Mouse (Mus musculus) hindbrain, embryonic 14.5 days (tissue): ENCODE data around the gene Celf2. TPM values are rescaled to one million over a fixed set of nuclear protein-coding genes. Genes with fewer than 3 reads are reported as not detected.

ENCODE experiments used
- ATAC-seq: fragments of 200-750 bp; cut with Nextera tagmentation; 2 replicates; pipeline ENCODE4 v1.8.0; 2017; ENCODE audit warnings: moderate number of reproducible peaks, mild to moderate bottlenecking, moderate TSS enrichment, moderate library complexity; ENCODE audit not compliant: low FRiP score
- DNase-seq: peaks from one replicate; pipeline ENCODE4 v3.0.0-alpha.2; 2015; ENCODE audit warnings: low spot score
- H3K27ac ChIP-seq: fragments of 300-500 bp; sonication (generic); 2 replicates; pipeline ENCODE4 v1.5.1; 2014; ENCODE audit warnings: mild to moderate bottlenecking, moderate library complexity
- H3K27me3 ChIP-seq: fragments of 300-500 bp; sonication (generic); 2 replicates; pipeline ENCODE4 v1.6.1; 2014; ENCODE audit warnings: mild to moderate bottlenecking, low read length, mixed read lengths; ENCODE audit not compliant: control insufficient read depth, insufficient read depth
- H3K36me3 ChIP-seq: fragments of 300-500 bp; sonication (generic); replicated peaks from 2 replicates; pipeline ENCODE4 v1.6.1; 2014; ENCODE audit not compliant: control insufficient read depth, insufficient read depth
- H3K4me1 ChIP-seq: fragments of 300-500 bp; sonication (generic); replicated peaks from 2 replicates; pipeline ENCODE4 v1.6.1; 2014; ENCODE audit warnings: antibody characterized with exemption, low read length, mixed read lengths; ENCODE audit not compliant: control insufficient read depth, insufficient read depth
- H3K4me2 ChIP-seq: fragments of 300-500 bp; sonication (generic); replicated peaks from 2 replicates; pipeline ENCODE4 v1.6.1; 2014; ENCODE audit warnings: mild to moderate bottlenecking, moderate library complexity
- H3K4me3 ChIP-seq: fragments of 300-500 bp; sonication (generic); replicated peaks from 2 replicates; pipeline ENCODE4 v1.5.1; 2014; ENCODE audit warnings: mild to moderate bottlenecking, low read length
- H3K9ac ChIP-seq: fragments of 300-500 bp; sonication (generic); 2 replicates; pipeline ENCODE4 v1.6.1; 2014
- H3K9me3 ChIP-seq: fragments of 300-500 bp; sonication (generic); 2 replicates; pipeline ENCODE4 v1.6.1; 2016; ENCODE audit warnings: low read length; ENCODE audit not compliant: control insufficient read depth
- WGBS: fragments of 180-500 bp; shearing (Covaris S2); extraction: QIAGEN DNeasy Blood & Tissue Kit; methylation state at CpG from one replicate; pipeline ENCODE4 v1.1.7; 2014; 5-methylcytosine and 5-hydroxymethylcytosine counted together
- polyA plus RNA-seq: library from polyadenylated mRNA; unstranded; fragments of >200 nt; fragmentation: Nextera tagmentation; extraction: Ambion mirVana; gene quantifications from 2 replicates; pipeline ENCODE4 v1.2.1, GENCODE M21; 2014

Celf2 gene
- polyA plus RNA-seq, 1 experiment from 2014 or later: 131 TPM

GRCm38 (mm10) chr2:7351234-7351633 is 158.1 kb downstream of the Celf2 start:
- no peak overlapping the region for H3K4me3 ChIP-seq
- H3K27ac ChIP-seq: no peak overlapping the region
- H3K27me3 ChIP-seq: no peaks in the 10 kb centered on the region
- WGBS: 68% methylated on average over 5 of the region's 5 CpGs
- no peaks in the 10 kb centered on the region for H3K36me3 ChIP-seq
- no peaks in the 10 kb centered on the region for H3K9me3 ChIP-seq
- no peak overlapping the region for H3K4me2 ChIP-seq
- DNase-seq: no peak
- no peak overlapping the region for H3K9ac ChIP-seq
- ATAC-seq: no peak
- H3K4me1 ChIP-seq: no peaks in the 10 kb centered on the region

- ATAC-seq: no peak
- Histone ChIP-seq H3K4me3 (no peak overlapping the region), H3K27me3 (no peaks in the 10 kb centered on the region), H3K4me2 (no peak overlapping the region), H3K9me3 (no peaks in the 10 kb centered on the region), H3K27ac (no peak overlapping the region), H3K36me3 (no peaks in the 10 kb centered on the region), H3K9ac (no peak overlapping the region), H3K4me1 (no peaks in the 10 kb centered on the region)
- WGBS: 80% methylated on average over 4 of the region's 4 CpGs
- no peak for DNase-seq
These were observed 162.5 kb downstream of the Celf2 start for GRCm38 (mm10) chr2:7346703-7347461.

GRCm38 (mm10) chr2:7344951-7345350 is 164.4 kb downstream of the Celf2 start:
- ATAC-seq (no peak), DNase-seq (no peak)
- 87% methylated on average over 2 of the region's 2 CpGs for WGBS
- no peaks in the 10 kb centered on the region for H3K4me1 ChIP-seq
- H3K27ac ChIP-seq: no peak overlapping the region
- no peaks in the 10 kb centered on the region for H3K36me3 ChIP-seq
- no peak overlapping the region for H3K9ac ChIP-seq
- no peak overlapping the region for H3K4me3 ChIP-seq
- H3K27me3 ChIP-seq: no peaks in the 10 kb centered on the region
- no peak overlapping the region for H3K4me2 ChIP-seq
- no peaks in the 10 kb centered on the region for H3K9me3 ChIP-seq

- no peaks in the 10 kb centered on the region for H3K36me3 ChIP-seq
- H3K27ac ChIP-seq: no peak overlapping the region
- 74% methylated on average over 8 of the region's 8 CpGs for WGBS
- no peak overlapping the region for H3K4me2 ChIP-seq
- H3K4me3 ChIP-seq: no peak overlapping the region
- ATAC-seq: no peak
- no peaks in the 10 kb centered on the region for H3K9me3 ChIP-seq
- no peak overlapping the region for H3K9ac ChIP-seq
- H3K27me3 ChIP-seq: no peaks in the 10 kb centered on the region
- H3K4me1 ChIP-seq: no peaks in the 10 kb centered on the region
- DNase-seq: no peak
These were observed 166.4 kb downstream of the Celf2 start for GRCm38 (mm10) chr2:7342911-7343478.

- Histone ChIP-seq H3K9ac (no peak overlapping the region), H3K4me1 (no peaks in the 10 kb centered on the region), H3K27ac (no peak overlapping the region), H3K27me3 (no peaks in the 10 kb centered on the region), H3K4me3 (no peak overlapping the region), H3K4me2 (no peak overlapping the region), H3K36me3 (no peaks in the 10 kb centered on the region), H3K9me3 (no peaks in the 10 kb centered on the region)
- ATAC-seq (no peak), DNase-seq (no peak)
- 76% methylated on average over 2 of the region's 2 CpGs for WGBS
These were observed 174.5 kb downstream of the Celf2 start for GRCm38 (mm10) chr2:7334846-7335245.

- DNase-seq (no peak), ATAC-seq (no peak)
- Histone ChIP-seq H3K4me2 (no peak overlapping the region), H3K9ac (no peak overlapping the region), H3K4me3 (no peak overlapping the region), H3K27me3 (no peaks in the 10 kb centered on the region), H3K36me3 (no peaks in the 10 kb centered on the region), H3K9me3 (no peaks in the 10 kb centered on the region), H3K4me1 (no peaks in the 10 kb centered on the region), H3K27ac (no peak overlapping the region)
- 67% methylated on average over 8 of the region's 8 CpGs for WGBS
These were observed 181.1 kb downstream of the Celf2 start for GRCm38 (mm10) chr2:7328018-7328899.

- Histone ChIP-seq H3K27me3 (no peaks in the 10 kb centered on the region), H3K4me2 (no peak overlapping the region), H3K4me1 (no peaks in the 10 kb centered on the region), H3K4me3 (no peak overlapping the region), H3K27ac (no peak overlapping the region), H3K36me3 (no peaks in the 10 kb centered on the region), H3K9ac (no peak overlapping the region), H3K9me3 (no peaks in the 10 kb centered on the region)
- 25% methylated on average over 3 of the region's 3 CpGs for WGBS
- ATAC-seq (no peak), DNase-seq (no peak)
These were observed 189.6 kb downstream of the Celf2 start for GRCm38 (mm10) chr2:7319760-7320159.

GRCm38 (mm10) chr2:7311776-7312175 is 197.6 kb downstream of the Celf2 start:
- no peak for DNase-seq
- no peaks in the 10 kb centered on the region for H3K27me3 ChIP-seq

GRCm38 (mm10) chr2:7310840-7311182 is 198.6 kb downstream of the Celf2 start:
- no peak overlapping the region for H3K4me2 ChIP-seq
- no peak for DNase-seq
- peaks cover 28% of the 10 kb centered on the region for H3K4me1 ChIP-seq
- H3K27me3 ChIP-seq: no peaks in the 10 kb centered on the region
- no peak overlapping the region for H3K9ac ChIP-seq
- no peaks in the 10 kb centered on the region for H3K9me3 ChIP-seq
- H3K4me3 ChIP-seq: no peak overlapping the region
- ATAC-seq: no peak
- no peak overlapping the region for H3K27ac ChIP-seq
- no peaks in the 10 kb centered on the region for H3K36me3 ChIP-seq
- 87% methylated on average over 2 of the region's 2 CpGs for WGBS

More at GRCm38 (mm10) chr2:7311776-7312175, 197.6 kb downstream of the Celf2 start:
- 27% methylated on average over 3 of the region's 3 CpGs for WGBS
- Histone ChIP-seq H3K36me3 (no peaks in the 10 kb centered on the region), H3K9ac (no peak overlapping the region), H3K4me1 (peaks cover 28% of the 10 kb centered on the region), H3K9me3 (no peaks in the 10 kb centered on the region), H3K4me3 (no peak overlapping the region), H3K27ac (no peak overlapping the region), H3K4me2 (no peak overlapping the region)
- no peak for ATAC-seq
